Mouse (Mus musculus): ENCODE measurements around the gene Wdfy1. TPM values are rescaled to one million over a fixed set of nuclear protein-coding genes. Genes with fewer than 3 reads are reported as not detected.
A peak's percentile ranks its signal among the peaks of the same experiment; 100 is the strongest.

The Wdfy1 gene
- polyA plus RNA-seq, 1 experiment from 2014 or later: 16.5 TPM

DNA sequence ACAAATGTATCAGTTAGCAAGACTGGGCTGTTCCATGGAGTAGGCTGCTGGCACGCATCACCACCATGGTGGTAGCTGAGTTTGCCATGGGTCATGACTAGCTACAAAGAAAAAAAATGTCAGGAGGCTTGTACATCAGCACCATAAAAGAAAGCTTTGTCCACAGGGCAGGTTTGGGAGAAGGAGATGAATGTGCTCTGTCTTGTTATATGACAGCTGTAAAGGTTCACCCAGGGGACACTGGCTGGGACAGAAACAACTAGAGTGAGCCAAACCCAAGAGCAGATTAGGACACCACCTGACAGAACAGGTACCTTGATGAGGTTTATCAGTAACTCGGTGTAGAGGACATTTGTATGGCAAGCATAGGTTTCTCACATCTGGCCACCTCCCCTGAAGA, 71.3 kb downstream of the Wdfy1 start:
- Histone ChIP-seq H3K27me3 (replicated peaks) (no peaks in the 10 kb centered on the region), H3K36me3 (peaks cover 29% of the 10 kb centered on the region; the same call in 1 of the 2 replicates), H3K4me2 (no peak overlapping the region), H3K9me3 (replicated peaks) (no peaks in the 10 kb centered on the region), H3K9ac (no peak overlapping the region), H3K4me3 (no peak overlapping the region), H3K27ac (no peak overlapping the region), H3K4me1 (no peaks in the 10 kb centered on the region)
- 80% methylated on average over 2 of the region's 2 CpGs for WGBS (ENCODE audit: insufficient replicate concordance)
- ATAC-seq: no peak

DNA sequence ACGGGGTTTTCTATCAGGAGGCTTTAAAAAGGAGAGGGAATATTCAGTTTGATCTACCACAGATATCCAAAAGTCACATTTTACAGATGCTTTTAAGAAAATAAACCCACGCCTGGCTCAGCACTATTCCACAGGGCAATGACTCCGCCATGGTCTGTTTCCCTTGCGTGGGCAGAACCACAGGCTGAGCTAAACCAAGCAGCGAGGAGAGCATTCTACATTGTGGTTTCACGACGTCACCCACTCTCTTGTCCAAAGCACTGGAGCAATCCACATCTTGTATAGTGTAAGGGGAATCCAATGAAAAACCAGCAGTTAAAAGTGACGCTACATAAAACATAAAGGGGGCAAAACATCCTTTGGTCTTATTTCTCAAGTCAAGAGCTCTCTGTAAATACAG, 72.4 kb downstream of the Wdfy1 start:
- no peak overlapping the region for H3K9ac ChIP-seq
- no peak overlapping the region for H3K27ac ChIP-seq
- H3K9me3 ChIP-seq (replicated peaks): no peaks in the 10 kb centered on the region
- H3K4me2 ChIP-seq: no peak overlapping the region
- H3K4me1 ChIP-seq: peaks cover 2% of the 10 kb centered on the region; the same call in 1 of the 2 replicates
- H3K27me3 ChIP-seq (replicated peaks): no peaks in the 10 kb centered on the region
- no peak for ATAC-seq
- 75% methylated on average over 8 of the region's 8 CpGs for WGBS (ENCODE audit: insufficient replicate concordance)
- peaks cover 29% of the 10 kb centered on the region; the same call in 1 of the 2 replicates for H3K36me3 ChIP-seq
- no peak overlapping the region for H3K4me3 ChIP-seq

DNA sequence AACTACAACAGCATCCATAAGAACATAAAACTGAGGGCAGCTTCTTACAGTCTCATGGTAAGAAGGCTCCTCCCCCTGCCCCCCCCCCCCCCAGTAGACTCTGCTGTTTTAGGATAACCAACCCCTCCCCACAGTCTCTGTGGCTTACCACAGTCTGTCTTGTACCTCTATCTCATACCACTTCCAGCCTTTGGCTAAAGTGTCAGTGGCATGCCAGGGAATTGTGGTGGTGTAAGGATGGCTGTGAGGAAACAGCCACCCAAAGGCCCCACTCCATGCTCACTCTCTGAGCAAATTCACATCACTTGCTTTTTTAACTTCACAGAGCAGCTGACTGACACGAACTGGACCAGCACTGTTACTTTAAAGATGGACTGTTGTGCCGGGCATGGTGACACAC, 77.4 kb downstream of the Wdfy1 start:
- Histone ChIP-seq H3K4me1 (peaks cover 3% of the 10 kb centered on the region; the same call in 1 of the 2 replicates), H3K36me3 (peaks cover 4% of the 10 kb centered on the region; the same call in 1 of the 2 replicates), H3K27me3 (replicated peaks) (no peaks in the 10 kb centered on the region), H3K27ac (no peak overlapping the region), H3K4me3 (no peak overlapping the region), H3K9ac (no peak overlapping the region), H3K4me2 (no peak overlapping the region), H3K9me3 (replicated peaks) (no peaks in the 10 kb centered on the region)
- 51% methylated on average over 2 of the region's 2 CpGs for WGBS (ENCODE audit: insufficient replicate concordance)
- ATAC-seq: 0 out of 2 replicates have a peak, but pooled peaks have one; percentile 10

DNA sequence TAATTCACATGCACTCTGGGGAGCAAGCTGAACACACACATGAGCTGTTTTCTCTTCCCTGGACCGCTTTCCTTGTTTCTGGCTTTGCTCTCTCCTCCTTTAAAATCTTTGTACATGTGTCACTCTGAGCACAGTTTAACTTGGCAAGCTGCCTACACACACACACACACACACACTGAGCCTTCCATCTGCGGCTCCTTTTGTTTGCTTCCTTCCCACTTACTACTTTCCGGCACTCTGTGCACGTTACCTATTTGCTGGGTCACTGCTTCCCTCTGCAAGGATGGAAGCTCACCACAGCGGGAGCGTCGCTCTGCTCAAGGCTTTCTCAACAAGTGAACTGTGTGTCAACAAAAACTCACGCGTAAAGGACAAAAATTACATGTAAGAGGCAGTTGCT, 78.6 kb downstream of the Wdfy1 start:
- no peak for ATAC-seq
- no peaks in the 10 kb centered on the region for H3K27me3 ChIP-seq (replicated peaks)
- H3K4me2 ChIP-seq: no peak overlapping the region
- peaks cover 3% of the 10 kb centered on the region; the same call in 1 of the 2 replicates for H3K4me1 ChIP-seq
- no peak overlapping the region for H3K4me3 ChIP-seq
- H3K9ac ChIP-seq: no peak overlapping the region
- H3K36me3 ChIP-seq: peaks cover 4% of the 10 kb centered on the region; the same call in 1 of the 2 replicates
- no peaks in the 10 kb centered on the region for H3K9me3 ChIP-seq (replicated peaks)
- WGBS (ENCODE audit: insufficient replicate concordance): 73% methylated on average over 9 of the region's 9 CpGs
- H3K27ac ChIP-seq: no peak overlapping the region

DNA sequence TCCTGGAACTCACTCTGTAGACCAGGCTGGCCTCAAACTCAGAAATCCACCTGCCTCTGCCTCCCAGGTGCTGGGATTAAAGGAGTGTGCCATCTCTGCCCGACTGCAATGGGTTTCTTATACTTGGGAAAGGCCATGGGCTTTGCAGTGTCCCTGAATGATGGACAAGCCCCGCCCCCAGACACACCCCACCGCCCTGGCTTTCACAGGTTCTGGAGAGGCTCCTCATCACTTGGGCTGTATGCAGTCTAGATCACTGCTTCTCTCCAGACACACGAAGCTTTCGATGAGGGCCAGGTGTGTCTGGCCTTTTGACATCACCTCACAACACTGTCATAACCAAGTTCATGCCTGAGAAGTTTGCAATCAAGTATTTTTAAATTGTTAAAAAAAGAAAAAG, 79.0 kb downstream of the Wdfy1 start:
- no peak overlapping the region for H3K27ac ChIP-seq
- no peak overlapping the region for H3K4me3 ChIP-seq
- no peak overlapping the region for H3K4me2 ChIP-seq
- no peaks in the 10 kb centered on the region for H3K27me3 ChIP-seq (replicated peaks)
- no peak for ATAC-seq
- H3K4me1 ChIP-seq: peaks cover 3% of the 10 kb centered on the region; the same call in 1 of the 2 replicates
- no peaks in the 10 kb centered on the region for H3K9me3 ChIP-seq (replicated peaks)
- no peak overlapping the region for H3K9ac ChIP-seq
- 45% methylated on average over 5 of the region's 5 CpGs for WGBS (ENCODE audit: insufficient replicate concordance)
- H3K36me3 ChIP-seq: peaks cover 4% of the 10 kb centered on the region; the same call in 1 of the 2 replicates

DNA sequence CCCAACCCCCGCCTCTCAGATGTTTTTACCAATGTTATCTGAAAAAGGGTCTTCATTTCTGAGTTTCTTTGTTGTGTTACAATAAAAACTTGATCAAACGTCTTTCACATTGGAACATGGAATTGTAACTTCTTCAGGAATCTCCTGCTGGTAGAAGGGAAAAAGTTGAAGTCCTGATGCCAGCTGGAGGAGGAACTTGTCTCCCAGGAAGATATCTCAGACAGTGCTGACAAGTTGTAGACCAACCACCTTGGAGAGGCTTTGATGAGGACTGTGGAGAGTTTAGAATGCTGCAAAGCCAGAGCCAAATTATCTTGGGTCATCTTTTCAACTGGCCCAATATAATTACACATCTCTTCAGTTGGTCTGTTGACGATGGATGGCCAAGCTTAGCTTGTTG, 83.5 kb downstream of the Wdfy1 start:
- no peak for ATAC-seq
- Histone ChIP-seq H3K4me3 (no peak overlapping the region), H3K27ac (no peak overlapping the region), H3K4me1 (no peaks in the 10 kb centered on the region), H3K4me2 (no peak overlapping the region), H3K9me3 (replicated peaks) (no peaks in the 10 kb centered on the region), H3K9ac (no peak overlapping the region), H3K36me3 (no peaks in the 10 kb centered on the region), H3K27me3 (replicated peaks) (no peaks in the 10 kb centered on the region)
- whole genome bisulfite sequencing (ENCODE audit: insufficient replicate concordance): 67% methylated on average over 3 of the region's 3 CpGs

DNA sequence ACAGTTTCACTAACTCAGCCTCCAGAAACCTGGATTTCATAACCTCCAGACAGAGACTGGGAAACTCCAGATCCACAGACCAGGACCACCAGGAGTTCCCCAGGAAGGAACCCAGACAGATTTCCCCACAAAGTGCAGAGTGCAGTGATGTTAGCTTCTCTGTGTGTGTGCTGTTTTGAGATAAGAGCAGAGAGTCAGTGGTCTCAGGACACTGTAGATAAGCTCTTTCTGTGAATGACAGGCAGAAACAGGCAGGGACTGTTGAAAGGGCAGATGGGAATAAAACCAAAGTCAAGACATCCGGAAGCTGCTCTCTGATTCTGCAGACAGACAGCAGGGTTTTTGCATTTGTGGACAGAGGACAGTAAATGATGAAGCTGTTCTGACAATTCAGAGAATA, 88.7 kb downstream of the Wdfy1 start:
- Histone ChIP-seq H3K4me2 (no peak overlapping the region), H3K4me1 (0 out of 2 replicates have a peak, but pooled peaks cover 5% of the 10 kb centered on the region), H3K9me3 (replicated peaks) (no peaks in the 10 kb centered on the region), H3K36me3 (no peaks in the 10 kb centered on the region), H3K27me3 (replicated peaks) (no peaks in the 10 kb centered on the region), H3K9ac (no peak overlapping the region), H3K27ac (no peak overlapping the region), H3K4me3 (no peak overlapping the region)
- peak; percentile 60; the same call in 1 of the 2 replicates for ATAC-seq
- 15% methylated on average over 1 of the region's 1 CpGs for WGBS (ENCODE audit: insufficient replicate concordance)

DNA sequence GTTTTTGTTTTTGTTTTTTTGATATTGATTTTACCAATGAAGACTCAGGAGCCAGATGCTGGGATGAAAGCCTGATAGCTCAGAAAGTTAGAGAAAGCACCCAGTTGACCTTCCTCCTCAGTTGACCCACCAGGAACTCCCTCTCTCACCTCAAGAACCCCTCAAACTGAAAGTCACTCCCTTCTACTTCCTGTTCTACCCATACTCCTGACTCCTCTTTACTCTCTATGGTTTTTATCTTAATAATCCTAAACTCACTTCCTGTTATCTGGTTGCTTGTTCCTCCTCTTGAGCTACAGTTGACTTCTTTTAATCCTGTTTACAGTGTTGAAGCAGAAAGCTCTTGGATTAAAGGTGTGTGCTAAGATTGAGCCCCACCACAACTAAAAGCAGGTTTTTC, 91.9 kb downstream of the Wdfy1 start:
- no peaks in the 10 kb centered on the region for H3K27me3 ChIP-seq (replicated peaks)
- no peak overlapping the region for H3K4me3 ChIP-seq
- H3K4me2 ChIP-seq: no peak overlapping the region
- no peaks in the 10 kb centered on the region for H3K36me3 ChIP-seq
- no peaks in the 10 kb centered on the region for H3K9me3 ChIP-seq (replicated peaks)
- ATAC-seq: no peak
- no peak overlapping the region for H3K27ac ChIP-seq
- H3K9ac ChIP-seq: no peak overlapping the region
- 0 out of 2 replicates have a peak, but pooled peaks cover 5% of the 10 kb centered on the region for H3K4me1 ChIP-seq

DNA sequence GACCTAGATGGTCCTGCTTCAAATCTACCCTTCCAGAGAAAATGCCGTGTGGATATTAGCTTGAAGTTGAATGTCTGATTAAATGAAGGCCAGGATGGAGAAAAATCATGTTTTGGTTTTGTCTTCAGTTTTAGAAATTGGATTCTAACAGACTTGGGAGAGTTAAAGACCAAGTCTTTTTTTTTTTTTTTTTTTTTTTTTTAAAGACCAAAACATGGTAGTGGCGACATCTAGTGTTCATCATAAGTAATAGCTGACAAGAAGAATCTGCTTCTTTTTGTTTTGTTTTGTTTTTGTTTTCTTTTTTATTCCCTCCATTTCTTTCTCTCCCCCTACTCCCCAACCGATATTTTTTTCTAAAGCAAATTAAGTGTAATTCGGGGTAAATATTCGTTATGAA, 93.0 kb downstream of the Wdfy1 start:
- no peak for ATAC-seq

DNA sequence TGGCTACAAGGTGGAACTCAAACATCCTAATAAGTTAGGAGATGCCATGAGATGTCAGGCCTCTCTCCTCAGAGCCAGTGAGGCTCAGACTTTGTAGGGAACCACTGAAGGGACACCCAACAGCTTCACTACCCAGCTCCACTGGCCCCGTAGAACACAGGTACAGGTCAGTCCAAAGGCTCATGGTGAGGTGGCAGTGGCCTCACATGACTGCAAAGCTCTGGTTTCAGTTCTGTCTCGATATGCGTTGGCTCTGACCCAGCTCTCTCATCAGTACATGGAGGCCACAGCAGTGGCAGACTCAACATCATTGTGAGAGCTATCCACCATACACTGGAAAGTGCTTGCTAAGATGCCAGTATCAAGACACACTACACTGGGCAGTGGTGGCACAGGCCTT, 95.2 kb downstream of the Wdfy1 start:
- WGBS (ENCODE audit: insufficient replicate concordance): 84% methylated on average over 3 of the region's 3 CpGs

More for the DNA sequence above, 93.0 kb downstream of the Wdfy1 start:
- Histone ChIP-seq H3K4me3 (no peak overlapping the region), H3K9ac (no peak overlapping the region), H3K4me1 (0 out of 2 replicates have a peak, but pooled peaks cover 5% of the 10 kb centered on the region), H3K36me3 (no peaks in the 10 kb centered on the region), H3K4me2 (no peak overlapping the region), H3K27me3 (replicated peaks) (no peaks in the 10 kb centered on the region), H3K9me3 (replicated peaks) (no peaks in the 10 kb centered on the region), H3K27ac (no peak overlapping the region)
- 9% methylated on average over 5 of the region's 5 CpGs for WGBS (ENCODE audit: insufficient replicate concordance)

DNA sequence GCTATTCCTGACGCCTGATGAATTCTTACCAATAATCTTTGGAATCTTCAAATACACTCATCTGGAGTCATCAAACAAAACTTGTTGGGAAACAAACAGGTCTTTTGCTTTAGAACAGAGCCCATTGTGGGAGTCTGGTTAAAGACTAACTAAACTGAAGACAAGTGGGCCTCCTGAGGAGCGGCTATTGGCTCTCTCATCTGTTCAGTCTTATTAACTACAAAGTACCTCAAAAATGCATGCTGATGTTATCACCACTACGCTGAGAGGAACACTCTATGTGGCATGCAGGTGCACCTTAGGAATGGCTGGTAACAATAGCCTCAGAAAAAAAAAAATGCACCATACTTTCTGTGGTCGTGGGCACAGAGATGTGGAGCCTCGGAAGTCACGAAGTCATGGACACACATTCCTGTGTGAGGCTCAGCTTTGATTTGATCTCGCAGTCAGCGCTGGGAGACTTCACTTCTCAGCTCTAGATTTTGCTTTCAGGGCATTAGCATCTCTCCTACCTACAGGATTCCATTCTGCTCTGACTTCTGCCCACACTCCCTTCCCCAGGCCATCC, 97.7 kb downstream of the Wdfy1 start:
- no peak overlapping the region for H3K4me3 ChIP-seq
- H3K27ac ChIP-seq: no peak overlapping the region
- H3K4me2 ChIP-seq: no peak overlapping the region
- WGBS (ENCODE audit: insufficient replicate concordance): 62% methylated on average over 8 of the region's 8 CpGs
- H3K9me3 ChIP-seq (replicated peaks): no peaks in the 10 kb centered on the region
- H3K36me3 ChIP-seq: no peaks in the 10 kb centered on the region
- ATAC-seq: no peak
- H3K27me3 ChIP-seq (replicated peaks): peaks cover 4% of the 10 kb centered on the region
- H3K4me1 ChIP-seq: no peaks in the 10 kb centered on the region
- no peak overlapping the region for H3K9ac ChIP-seq

More for the DNA sequence above, 95.2 kb downstream of the Wdfy1 start:
- ATAC-seq: no peak
- Histone ChIP-seq H3K9me3 (replicated peaks) (no peaks in the 10 kb centered on the region), H3K27me3 (replicated peaks) (no peaks in the 10 kb centered on the region), H3K9ac (no peak overlapping the region), H3K4me1 (no peaks in the 10 kb centered on the region), H3K36me3 (no peaks in the 10 kb centered on the region), H3K4me3 (no peak overlapping the region), H3K4me2 (no peak overlapping the region), H3K27ac (no peak overlapping the region)

DNA sequence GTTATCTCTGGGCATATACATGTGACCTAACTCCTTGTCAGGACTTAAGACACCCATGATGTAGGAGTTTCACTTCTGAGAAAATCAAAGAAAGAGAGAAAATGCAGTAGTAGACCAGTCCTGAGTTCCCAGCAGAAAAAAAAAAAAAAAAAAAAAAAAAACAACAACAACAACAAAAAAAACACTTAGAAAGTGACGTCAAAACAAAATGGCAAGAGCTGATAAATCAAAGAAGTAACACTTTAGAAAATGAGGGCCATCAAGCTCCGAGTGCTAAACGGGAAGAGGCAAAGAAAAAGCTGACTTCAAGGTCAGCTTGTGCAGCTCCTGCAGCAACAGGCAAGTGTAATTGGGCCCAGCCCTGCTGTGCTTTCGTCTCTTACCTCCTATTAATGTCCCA, 100.2 kb downstream of the Wdfy1 start:
- WGBS (ENCODE audit: insufficient replicate concordance): 57% methylated on average over 4 of the region's 4 CpGs

More for the DNA sequence above, 100.2 kb downstream of the Wdfy1 start:
- ATAC-seq: no peak
- H3K4me2 ChIP-seq: no peak overlapping the region
- H3K4me1 ChIP-seq: peaks cover 18% of the 10 kb centered on the region
- no peak overlapping the region for H3K27ac ChIP-seq
- H3K36me3 ChIP-seq: no peaks in the 10 kb centered on the region
- no peak overlapping the region for H3K4me3 ChIP-seq
- peaks cover 12% of the 10 kb centered on the region for H3K27me3 ChIP-seq (replicated peaks)
- H3K9ac ChIP-seq: no peak overlapping the region
- no peaks in the 10 kb centered on the region for H3K9me3 ChIP-seq (replicated peaks)
